Mouse (Mus musculus) cortical plate, adult 2 months (tissue): ENCODE data around the gene Rnf213. TPM values are rescaled to one million over a fixed set of nuclear protein-coding genes. Genes with fewer than 3 reads are reported as not detected.
"Not testable (repeated sequence)": the region's sequence is repeated elsewhere in the genome, so short reads cannot be mapped to it uniquely, and the experiment has no call there.

Source experiments
- H3K27ac ChIP-seq: fragments of 200-500 bp; 2 replicates; pipeline ENCODE4 v1.5.1; 2012; ENCODE audit warnings: low read length, control low read depth, inconsistent platforms; ENCODE audit not compliant: insufficient read depth
- H3K4me1 ChIP-seq: fragments of 200-500 bp; 2 replicates; pipeline ENCODE4 v1.6.1; 2011; ENCODE audit warnings: low read length; ENCODE audit not compliant: control insufficient read depth, insufficient read depth
- H3K4me3 ChIP-seq: fragments of 200-500 bp; 2 replicates; pipeline ENCODE4 v1.5.1; 2011; ENCODE audit warnings: mild to moderate bottlenecking, low read length, control low read depth; ENCODE audit not compliant: insufficient read depth
- CTCF ChIP-seq: fragments of 200-500 bp; IDR thresholded peaks from 2 replicates; pipeline ENCODE4 v1.5.1; 2011; ENCODE audit warnings: mild to moderate bottlenecking, control low read depth, low read length; ENCODE audit not compliant: insufficient read depth; ENCODE audit errors: extremely low read depth
- POLR2A ChIP-seq: fragments of 200-500 bp; IDR thresholded peaks from 2 replicates; pipeline ENCODE4 v1.6.1; 2011; ENCODE audit warnings: mild to moderate bottlenecking, low read length, control low read depth; ENCODE audit not compliant: insufficient read depth; ENCODE audit errors: extremely low read depth
- polyA plus RNA-seq: library from polyadenylated mRNA; depleted of rRNA; stranded (reverse); fragments of >200 nt; gene quantifications from 2 replicates; pipeline ENCODE4 v1.2.3, GENCODE M21; 2012

Gene Rnf213
- polyA plus RNA-seq, 1 experiment, result 8.5 TPM

GRCm38 (mm10) chr11:119363534-119364145, 29.3 kb upstream of the Rnf213 start:
- Histone ChIP-seq H3K27ac (no peak overlapping the region), H3K4me1 (no peaks in the 10 kb centered on the region), H3K4me3 (no peak overlapping the region)
- TF ChIP-seq CTCF, result peak; percentile 69
- no peak for TF ChIP-seq POLR2A

DNA sequence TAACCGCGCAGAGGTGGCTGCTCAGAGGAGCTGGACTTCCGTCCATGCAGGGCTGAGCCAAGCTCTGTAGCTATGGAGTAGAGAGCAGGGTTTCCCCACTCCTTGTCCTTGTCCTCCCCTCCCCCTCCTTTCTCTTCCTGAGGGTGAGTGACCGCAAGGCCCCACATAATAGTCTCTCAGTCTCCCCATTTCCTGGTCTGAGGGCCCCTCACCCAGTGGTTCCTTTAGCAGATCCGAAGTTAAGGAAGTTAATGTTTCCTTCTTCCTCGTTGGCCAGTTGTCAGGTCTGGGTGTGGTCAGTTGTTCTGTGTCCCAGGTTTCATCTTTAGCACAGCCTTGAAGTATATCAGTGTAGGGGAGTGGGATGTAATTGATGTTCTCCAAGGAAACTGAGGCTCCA, 17.5 kb upstream of the Rnf213 start:
- no peaks in the 10 kb centered on the region for H3K4me1 ChIP-seq
- TF ChIP-seq CTCF, result no peak
- no peak for TF ChIP-seq POLR2A
- H3K27ac ChIP-seq, result no peak overlapping the region
- no peak overlapping the region for H3K4me3 ChIP-seq

DNA sequence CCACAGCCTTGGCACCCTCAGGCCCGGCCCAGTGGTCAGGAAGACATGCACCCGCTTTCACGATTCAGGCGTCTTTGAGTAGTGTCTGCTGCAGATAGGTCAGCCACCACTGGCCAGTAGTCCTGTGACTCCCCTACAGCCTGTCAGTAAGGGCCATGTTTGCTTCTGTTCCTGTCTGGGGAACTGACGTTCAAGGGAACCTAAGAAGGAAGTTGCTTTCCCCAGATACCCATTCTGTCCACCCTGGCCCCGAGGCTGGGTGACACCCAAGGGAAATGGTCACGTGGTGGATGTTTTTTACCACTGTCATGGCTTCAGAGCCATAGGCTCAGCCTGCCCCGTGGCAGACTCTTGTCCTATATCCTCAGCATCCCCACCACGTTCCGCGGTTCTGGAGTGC, 15.6 kb upstream of the Rnf213 start:
- no peak overlapping the region for H3K4me3 ChIP-seq
- TF ChIP-seq CTCF, result no peak
- TF ChIP-seq POLR2A, result no peak

DNA sequence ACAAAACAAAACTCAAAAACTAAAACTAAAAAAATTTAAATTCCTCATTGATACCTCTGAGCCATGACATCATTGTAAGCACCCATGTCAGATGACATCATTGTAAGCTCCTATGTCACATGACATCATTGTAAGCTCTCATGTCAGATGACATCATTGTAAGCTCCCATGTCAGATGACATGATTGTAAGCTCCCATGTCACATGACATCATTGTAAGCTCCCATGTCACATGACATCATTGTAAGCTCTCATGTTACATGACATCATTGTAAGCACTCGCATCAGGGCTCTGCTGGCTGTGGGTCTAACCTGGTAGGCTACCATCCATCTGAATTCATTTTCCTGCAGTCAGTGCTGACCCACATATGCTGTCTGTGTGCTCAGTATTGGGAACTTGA, 14.3 kb upstream of the Rnf213 start:
- TF ChIP-seq POLR2A (no peak), CTCF (no peak)
- H3K4me3 ChIP-seq, result no peak overlapping the region
- H3K27ac ChIP-seq, result no peak overlapping the region
- H3K4me1 ChIP-seq, result no peaks in the 10 kb centered on the region

More for the DNA sequence above, 15.6 kb upstream of the Rnf213 start:
- H3K4me1 ChIP-seq, result no peaks in the 10 kb centered on the region
- H3K27ac ChIP-seq, result no peak overlapping the region

DNA sequence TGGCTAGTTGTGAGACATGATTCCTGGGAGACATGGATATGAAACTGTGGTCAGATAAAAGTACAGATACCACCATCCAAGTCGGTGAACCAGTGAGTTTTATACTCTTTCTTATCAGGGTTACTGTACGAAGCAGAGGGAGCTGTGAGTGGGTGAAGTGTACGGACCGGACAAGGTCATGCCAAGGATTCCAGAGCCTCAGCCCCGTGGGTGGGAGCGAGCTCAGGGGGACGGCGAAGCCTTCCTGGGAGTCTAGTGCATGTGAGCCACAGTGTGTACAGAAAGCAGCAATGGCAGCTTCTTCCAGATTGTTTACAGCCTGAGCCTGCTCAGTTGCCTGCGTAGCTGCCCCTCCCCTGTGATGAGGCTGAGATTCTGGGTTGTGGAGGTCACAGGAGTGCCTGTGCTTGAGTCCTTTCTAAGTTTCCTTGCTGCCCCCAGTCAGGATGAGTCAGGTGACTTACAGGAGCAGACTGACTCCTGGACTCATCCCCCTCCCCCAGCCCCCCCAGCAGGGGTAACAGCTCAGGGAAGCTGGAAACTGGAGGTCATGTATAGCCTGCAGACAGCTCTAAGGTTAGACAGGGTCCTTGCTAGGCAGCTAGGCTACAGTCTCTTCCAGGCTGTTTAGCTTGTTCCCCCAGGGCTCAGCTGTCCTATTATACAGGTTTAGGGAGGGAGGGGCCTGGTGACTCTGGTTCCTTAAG, 11.1 kb upstream of the Rnf213 start:
- TF ChIP-seq CTCF (no peak), POLR2A (no peak)
- Histone ChIP-seq H3K4me3 (no peak overlapping the region), H3K27ac (no peak overlapping the region), H3K4me1 (no peaks in the 10 kb centered on the region)

DNA sequence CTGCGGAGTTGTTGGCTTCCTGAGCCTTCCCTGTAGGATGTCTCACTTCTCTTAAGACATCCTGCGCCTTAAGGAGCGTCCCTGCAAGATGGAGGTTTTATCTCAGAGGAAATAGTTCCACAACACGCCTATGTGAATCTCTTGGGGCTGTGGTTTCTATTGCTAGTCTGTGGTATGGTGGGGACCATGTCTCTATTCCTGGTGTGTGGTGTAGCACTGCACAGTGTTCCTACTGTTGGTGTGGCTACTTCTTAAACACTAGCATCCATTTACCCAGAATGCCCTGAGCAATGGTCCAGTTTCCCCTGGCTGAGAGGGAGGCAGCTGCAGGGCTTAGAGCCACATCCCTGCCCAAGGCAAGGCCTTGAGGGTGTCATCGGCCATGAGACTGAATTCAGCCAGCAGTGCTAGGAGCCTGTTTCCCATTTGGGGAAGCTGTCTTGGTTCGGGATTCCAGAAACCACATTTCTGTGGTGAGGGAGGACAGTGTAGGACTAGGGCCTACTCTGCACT, 10.5 kb upstream of the Rnf213 start:
- H3K27ac ChIP-seq, result no peak overlapping the region
- H3K4me3 ChIP-seq, result no peak overlapping the region
- TF ChIP-seq CTCF (no peak), POLR2A (no peak)
- H3K4me1 ChIP-seq, result no peaks in the 10 kb centered on the region

DNA sequence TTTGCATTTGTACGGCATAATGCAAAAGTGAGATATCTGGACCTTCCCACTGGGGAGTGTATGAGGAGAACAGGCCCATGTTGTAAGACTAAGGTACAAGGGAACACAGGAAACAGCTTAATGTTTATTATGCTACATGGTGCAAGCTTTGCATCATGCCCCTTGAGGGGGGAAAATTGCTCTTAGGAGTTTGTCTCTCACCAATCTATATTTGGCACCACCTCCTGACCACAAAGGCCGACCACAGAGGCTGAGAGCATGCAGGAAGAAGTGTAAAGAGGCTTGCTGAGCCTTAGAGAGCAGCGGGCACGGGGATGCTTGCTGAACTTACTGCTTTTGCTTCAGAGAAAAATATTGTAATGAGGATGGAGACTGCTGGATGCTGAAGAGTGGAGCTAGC, 8.0 kb upstream of the Rnf213 start:
- Histone ChIP-seq H3K4me1 (no peaks in the 10 kb centered on the region), H3K4me3 (no peak overlapping the region), H3K27ac (no peak overlapping the region)
- no peak for TF ChIP-seq POLR2A
- TF ChIP-seq CTCF, result no peak

DNA sequence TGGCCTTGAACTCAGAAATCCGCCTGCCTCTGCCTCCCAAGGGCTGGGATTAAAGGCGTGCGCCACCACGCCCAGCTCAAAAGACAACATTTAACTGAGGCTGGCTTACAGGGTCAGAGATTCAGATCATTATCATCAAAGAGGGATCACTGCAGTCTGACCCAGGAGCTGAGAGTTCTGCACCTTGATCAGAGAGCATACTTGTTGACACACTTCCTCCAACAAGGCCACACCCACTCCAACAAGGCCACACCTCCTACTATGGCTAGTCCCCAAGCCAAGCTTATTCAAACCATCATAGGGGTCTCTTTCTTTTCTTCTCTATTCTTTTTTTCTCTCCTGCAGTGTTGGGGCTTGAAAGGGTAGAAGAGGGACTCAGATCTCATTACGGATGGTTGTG, 6.6 kb upstream of the Rnf213 start:
- TF ChIP-seq POLR2A, result no peak
- no peak for TF ChIP-seq CTCF
- Histone ChIP-seq H3K4me3 (no peak overlapping the region), H3K4me1 (no peaks in the 10 kb centered on the region), H3K27ac (no peak overlapping the region)

DNA sequence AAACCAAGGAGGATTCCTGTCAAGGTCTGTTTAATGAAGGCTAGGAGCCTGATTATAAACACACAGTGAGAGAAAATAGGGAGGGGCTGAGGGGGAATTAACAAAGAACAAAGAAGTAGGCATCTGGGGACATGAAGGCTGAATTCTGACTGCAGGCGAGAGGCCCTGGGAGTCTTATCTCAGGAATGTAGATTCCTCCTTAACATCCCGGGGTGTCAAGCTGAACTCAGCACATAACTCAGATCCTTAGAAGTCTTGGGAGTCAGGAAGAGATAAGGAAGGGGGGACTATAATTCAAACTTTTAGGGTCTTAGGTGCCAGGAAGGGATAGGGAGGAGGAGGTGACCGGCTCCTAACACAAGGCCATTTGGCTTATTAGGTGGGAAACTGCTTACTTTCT, 5.6 kb upstream of the Rnf213 start:
- not testable (repeated sequence) for H3K4me3 ChIP-seq, H3K27ac ChIP-seq, H3K4me1 ChIP-seq

GRCm38 (mm10) chr11:119389851-119390270, 3.0 kb upstream of the Rnf213 start:
- no peaks in the 10 kb centered on the region for H3K4me1 ChIP-seq
- TF ChIP-seq POLR2A, result no peak
- TF ChIP-seq CTCF, result no peak
- H3K4me3 ChIP-seq, result peak overlapping the region; percentile 60
- peak overlapping the region; percentile 79 for H3K27ac ChIP-seq
